Mouse (Mus musculus) left cerebral cortex, postnatal 25 days (tissue): ENCODE results near the gene Atp2a3. TPM values are rescaled to one million over a fixed set of nuclear protein-coding genes. Genes with fewer than 3 reads are reported as not detected.

Experiments used
- DNase-seq, 2 experiments: peaks; one replicate each; pipeline ENCODE4 v3.0.0; 2022; ENCODE audit warnings: low spot score in 2 of 2, mixed read lengths in 1 of 2
- intact Hi-C: fragments of 180-260 bp; cut with DNase I; formaldehyde crosslinking; loops from one replicate; pipeline ENCODE4 v1.15.1; 2025
- total RNA-seq, 2 experiments: library from RNA; stranded (reverse); gene quantifications; 2 replicates each; pipeline ENCODE4 v1.2.3; 2021

The Atp2a3 gene
- total RNA-seq, 2 experiments from 2014 or later = 6.2 TPM

- intact Hi-C loops = no loop called here
- DNase-seq = no peak
These were observed 7.9 kb upstream of the Atp2a3 start for GRCm38 (mm10) chr11:72953116-72953439.

GRCm38 (mm10) chr11:72953440-72954151, 7.4 kb upstream of the Atp2a3 start:
- DNase-seq = no peak
- intact Hi-C loops = no loop called here

- DNase-seq = no peak
- intact Hi-C loops = no loop called here
These were observed 6.8 kb upstream of the Atp2a3 start for GRCm38 (mm10) chr11:72954216-72954615.

GRCm38 (mm10) chr11:72955339-72955974, 5.5 kb upstream of the Atp2a3 start:
- intact Hi-C loops = no loop called here
- no peak for DNase-seq

GRCm38 (mm10) chr11:72957318-72957717, 3.7 kb upstream of the Atp2a3 start:
- intact Hi-C loops = no loop called here
- no peak for DNase-seq

- no peak for DNase-seq
- intact Hi-C loops = no loop called here
These were observed 867 bp upstream of the Atp2a3 start for GRCm38 (mm10) chr11:72959924-72960679.

- intact Hi-C loops = no loop called here
- no peak for DNase-seq
These were observed 272 bp upstream of the Atp2a3 start for GRCm38 (mm10) chr11:72960723-72961071.

- no peak for DNase-seq
- intact Hi-C loops = no loop called here
These were observed 1.4 kb downstream of the Atp2a3 start for GRCm38 (mm10) chr11:72962378-72962777.

- intact Hi-C loops = no loop called here
- DNase-seq = no peak
These were observed 2.3 kb downstream of the Atp2a3 start for GRCm38 (mm10) chr11:72963058-72963788.

- DNase-seq = no peak
- intact Hi-C loops = no loop called here
These were observed 2.9 kb downstream of the Atp2a3 start for GRCm38 (mm10) chr11:72963789-72964294.

GRCm38 (mm10) chr11:72974995-72975503, 14.1 kb downstream of the Atp2a3 start:
- intact Hi-C loops = no loop called here
- no peak for DNase-seq

GRCm38 (mm10) chr11:72982516-72982915, 21.5 kb downstream of the Atp2a3 start:
- DNase-seq = no peak
- intact Hi-C loops = no loop called here

- intact Hi-C loops = no loop called here
- no peak for DNase-seq
These were observed 22.3 kb downstream of the Atp2a3 start for GRCm38 (mm10) chr11:72983283-72983682.

GRCm38 (mm10) chr11:72986745-72987144, 25.8 kb downstream of the Atp2a3 start:
- no peak for DNase-seq
- intact Hi-C loops = no loop called here

GRCm38 (mm10) chr11:72987234-72987633, 26.3 kb downstream of the Atp2a3 start:
- no peak for DNase-seq
- intact Hi-C loops = no loop called here

- DNase-seq = no peak
- intact Hi-C loops = no loop called here
These were observed 26.8 kb downstream of the Atp2a3 start for GRCm38 (mm10) chr11:72987807-72988206.

GRCm38 (mm10) chr11:72989044-72989443, 28.1 kb downstream of the Atp2a3 start:
- intact Hi-C loops = no loop called here

GRCm38 (mm10) chr11:72990688-72991087, 29.7 kb downstream of the Atp2a3 start:
- intact Hi-C loops = no loop called here
- no peak for DNase-seq

More at GRCm38 (mm10) chr11:72989044-72989443, 28.1 kb downstream of the Atp2a3 start:
- DNase-seq = no peak

- intact Hi-C loops = no loop called here
- DNase-seq = no peak
These were observed 31.0 kb downstream of the Atp2a3 start for GRCm38 (mm10) chr11:72991961-72992360.

GRCm38 (mm10) chr11:72996346-72996745, 35.4 kb downstream of the Atp2a3 start:
- DNase-seq = no peak
- intact Hi-C loops = no loop called here
